Mouse (Mus musculus): ENCODE data around the gene Ogg1. TPM values are rescaled to one million over a fixed set of nuclear protein-coding genes. Genes with fewer than 3 reads are reported as not detected.
A peak's percentile ranks its signal among the peaks of the same experiment; 100 is the strongest.

Gene Ogg1
- polyA plus RNA-seq, 1 experiment from 2014 or later = 5.4 TPM

- Histone ChIP-seq H3K27ac (replicated peaks) (no peak overlapping the region), H3K9ac (no peak overlapping the region), H3K9me3 (replicated peaks) (no peaks in the 10 kb centered on the region), H3K36me3 (replicated peaks) (no peaks in the 10 kb centered on the region), H3K27me3 (no peaks in the 10 kb centered on the region), H3K4me1 (replicated peaks) (no peaks in the 10 kb centered on the region), H3K4me2 (no peak overlapping the region), H3K4me3 (replicated peaks) (no peak overlapping the region)
- 58% methylated on average over 2 of the region's 2 CpGs for WGBS (ENCODE audit: insufficient replicate concordance)
- no peak for ATAC-seq (ENCODE audit: insufficient read depth)
Observed at GRCm38 (mm10) chr6:113296046-113296445, 30.7 kb upstream of the Ogg1 start.

- Histone ChIP-seq H3K36me3 (replicated peaks) (no peaks in the 10 kb centered on the region), H3K27ac (replicated peaks) (no peak overlapping the region), H3K9me3 (replicated peaks) (no peaks in the 10 kb centered on the region), H3K4me3 (replicated peaks) (no peak overlapping the region), H3K27me3 (no peaks in the 10 kb centered on the region), H3K4me1 (replicated peaks) (no peaks in the 10 kb centered on the region), H3K9ac (no peak overlapping the region), H3K4me2 (no peak overlapping the region)
- no peak for ATAC-seq (ENCODE audit: insufficient read depth)
- 30% methylated on average over 4 of the region's 4 CpGs for WGBS (ENCODE audit: insufficient replicate concordance)
Observed at GRCm38 (mm10) chr6:113296639-113297038, 30.1 kb upstream of the Ogg1 start.

GRCm38 (mm10) chr6:113301350-113301749, 25.4 kb upstream of the Ogg1 start:
- Histone ChIP-seq H3K4me2 (no peak overlapping the region), H3K9ac (no peak overlapping the region), H3K36me3 (replicated peaks) (no peaks in the 10 kb centered on the region), H3K27me3 (no peaks in the 10 kb centered on the region), H3K27ac (replicated peaks) (no peak overlapping the region), H3K4me3 (replicated peaks) (no peak overlapping the region), H3K9me3 (replicated peaks) (no peaks in the 10 kb centered on the region), H3K4me1 (replicated peaks) (peaks cover 8% of the 10 kb centered on the region)
- WGBS (ENCODE audit: insufficient replicate concordance) = 61% methylated on average over 5 of the region's 5 CpGs
- no peak for ATAC-seq (ENCODE audit: insufficient read depth)

GRCm38 (mm10) chr6:113302258-113302657, 24.5 kb upstream of the Ogg1 start:
- no peaks in the 10 kb centered on the region for H3K36me3 ChIP-seq (replicated peaks)
- H3K4me2 ChIP-seq = no peak overlapping the region
- no peak for ATAC-seq (ENCODE audit: insufficient read depth)
- WGBS (ENCODE audit: insufficient replicate concordance) = 20% methylated on average over 3 of the region's 3 CpGs
- peaks cover 8% of the 10 kb centered on the region for H3K4me1 ChIP-seq (replicated peaks)
- no peak overlapping the region for H3K9ac ChIP-seq
- H3K27ac ChIP-seq (replicated peaks) = no peak overlapping the region
- H3K9me3 ChIP-seq (replicated peaks) = no peaks in the 10 kb centered on the region
- no peak overlapping the region for H3K4me3 ChIP-seq (replicated peaks)
- H3K27me3 ChIP-seq = no peaks in the 10 kb centered on the region

- Histone ChIP-seq H3K27ac (replicated peaks) (peak overlapping the region; percentile 98), H3K4me3 (replicated peaks) (peak overlapping the region; percentile 97), H3K4me2 (peak overlapping the region; percentile 86), H3K36me3 (replicated peaks) (peaks cover 20% of the 10 kb centered on the region), H3K9ac (peak overlapping the region; percentile 99), H3K4me1 (replicated peaks) (peaks cover 31% of the 10 kb centered on the region), H3K9me3 (replicated peaks) (no peaks in the 10 kb centered on the region), H3K27me3 (no peaks in the 10 kb centered on the region)
- ATAC-seq (ENCODE audit: insufficient read depth) = peak; percentile 97
- WGBS (ENCODE audit: insufficient replicate concordance) = under 1% methylated on average over 50 of the region's 50 CpGs
Observed at GRCm38 (mm10) chr6:113306322-113306985, 20.3 kb upstream of the Ogg1 start.

GRCm38 (mm10) chr6:113306986-113307349, 19.8 kb upstream of the Ogg1 start, which contains the start of gene Brpf1:
Brpf1 (plus strand) TSS chr6:113307137.
- peak within 1 kb of the TSS; percentile 99 for H3K9ac ChIP-seq
- H3K9me3 ChIP-seq (replicated peaks) = no peaks in the 10 kb centered on the region
- ATAC-seq (ENCODE audit: insufficient read depth) = peak; percentile 49
- H3K36me3 ChIP-seq (replicated peaks) = peaks cover 23% of the 10 kb centered on the region
- H3K27me3 ChIP-seq = no peaks in the 10 kb centered on the region
- H3K4me3 ChIP-seq (replicated peaks) = peak within 1 kb of the TSS; percentile 97
- H3K4me1 ChIP-seq (replicated peaks) = peaks cover 31% of the 10 kb centered on the region
- under 1% methylated on average over 32 of the region's 32 CpGs for WGBS (ENCODE audit: insufficient replicate concordance)
- peak within 1 kb of the TSS; percentile 98 for H3K27ac ChIP-seq (replicated peaks)
- H3K4me2 ChIP-seq = peak within 1 kb of the TSS; percentile 86

- peak overlapping the region; percentile 97 for H3K4me3 ChIP-seq (replicated peaks)
- peak overlapping the region; percentile 99 for H3K9ac ChIP-seq
- peak overlapping the region; percentile 86 for H3K4me2 ChIP-seq
- H3K4me1 ChIP-seq (replicated peaks) = peaks cover 31% of the 10 kb centered on the region
- H3K27ac ChIP-seq (replicated peaks) = peak overlapping the region; percentile 98
- peaks cover 29% of the 10 kb centered on the region for H3K36me3 ChIP-seq (replicated peaks)
- under 1% methylated on average over 28 of the region's 34 CpGs for WGBS (ENCODE audit: insufficient replicate concordance)
- H3K27me3 ChIP-seq = no peaks in the 10 kb centered on the region
- no peak for ATAC-seq (ENCODE audit: insufficient read depth)
- H3K9me3 ChIP-seq (replicated peaks) = no peaks in the 10 kb centered on the region
Observed at GRCm38 (mm10) chr6:113307481-113308121, 19.2 kb upstream of the Ogg1 start.

- Histone ChIP-seq H3K9me3 (replicated peaks) (no peaks in the 10 kb centered on the region), H3K27me3 (no peaks in the 10 kb centered on the region), H3K27ac (replicated peaks) (peak overlapping the region; percentile 98), H3K4me3 (replicated peaks) (peak overlapping the region; percentile 97), H3K4me1 (replicated peaks) (peaks cover 31% of the 10 kb centered on the region), H3K4me2 (peak overlapping the region; percentile 86), H3K9ac (peak overlapping the region; percentile 99), H3K36me3 (replicated peaks) (peaks cover 35% of the 10 kb centered on the region)
- no peak for ATAC-seq (ENCODE audit: insufficient read depth)
- WGBS (ENCODE audit: insufficient replicate concordance) = 15% methylated on average over 5 of the region's 5 CpGs
Observed at GRCm38 (mm10) chr6:113308141-113308540, 18.6 kb upstream of the Ogg1 start.

GRCm38 (mm10) chr6:113315972-113316371, 10.8 kb upstream of the Ogg1 start:
- Histone ChIP-seq H3K9ac (no peak overlapping the region), H3K27ac (replicated peaks) (no peak overlapping the region), H3K9me3 (replicated peaks) (no peaks in the 10 kb centered on the region), H3K27me3 (no peaks in the 10 kb centered on the region), H3K36me3 (replicated peaks) (peaks cover 96% of the 10 kb centered on the region), H3K4me1 (replicated peaks) (no peaks in the 10 kb centered on the region), H3K4me3 (replicated peaks) (no peak overlapping the region), H3K4me2 (no peak overlapping the region)
- ATAC-seq (ENCODE audit: insufficient read depth) = no peak
- WGBS (ENCODE audit: insufficient replicate concordance) = 81% methylated on average over 3 of the region's 3 CpGs

GRCm38 (mm10) chr6:113329396-113329795, 2.6 kb downstream of the Ogg1 start:
- H3K9ac ChIP-seq = no peak overlapping the region
- H3K4me2 ChIP-seq = no peak overlapping the region
- H3K9me3 ChIP-seq (replicated peaks) = no peaks in the 10 kb centered on the region
- no peaks in the 10 kb centered on the region for H3K27me3 ChIP-seq
- H3K36me3 ChIP-seq (replicated peaks) = peaks cover 34% of the 10 kb centered on the region
- 59% methylated on average over 1 of the region's 1 CpGs for WGBS (ENCODE audit: insufficient replicate concordance)
- no peak overlapping the region for H3K4me3 ChIP-seq (replicated peaks)
- peaks cover 44% of the 10 kb centered on the region for H3K4me1 ChIP-seq (replicated peaks)
- H3K27ac ChIP-seq (replicated peaks) = no peak overlapping the region
- ATAC-seq (ENCODE audit: insufficient read depth) = no peak

- ATAC-seq (ENCODE audit: insufficient read depth) = no peak
- H3K9ac ChIP-seq = no peak overlapping the region
- H3K27me3 ChIP-seq = no peaks in the 10 kb centered on the region
- no peaks in the 10 kb centered on the region for H3K9me3 ChIP-seq (replicated peaks)
- WGBS (ENCODE audit: insufficient replicate concordance) = 10% methylated on average over 2 of the region's 2 CpGs
- peaks cover 34% of the 10 kb centered on the region for H3K36me3 ChIP-seq (replicated peaks)
- no peak overlapping the region for H3K4me3 ChIP-seq (replicated peaks)
- peaks cover 40% of the 10 kb centered on the region for H3K4me1 ChIP-seq (replicated peaks)
- no peak overlapping the region for H3K4me2 ChIP-seq
- H3K27ac ChIP-seq (replicated peaks) = no peak overlapping the region
Observed at GRCm38 (mm10) chr6:113330547-113330946, 3.8 kb downstream of the Ogg1 start.
